Mouse (Mus musculus): ENCODE results near the gene Tmem145.

- TF ChIP-seq CTCF (IDR thresholded peaks at IDR 0.05; ENCODE audit: low read depth, low read length) (no peak), POLR2AphosphoS5 (IDR thresholded peaks at IDR 0.05; ENCODE audit: insufficient replicate concordance, low read depth, low read length) (no peak), GATA2 (IDR thresholded peaks at IDR 0.05; ENCODE audit: borderline replicate concordance, low read depth, low read length) (no peak)
These were observed 25.8 kb upstream of the Tmem145 start for GRCm38 (mm10) chr7:25279861-25280791.

All from G1E (cell line).